11 mouse cellular contexts compared by ENCODE assay signal in the genomic region with DNA sequence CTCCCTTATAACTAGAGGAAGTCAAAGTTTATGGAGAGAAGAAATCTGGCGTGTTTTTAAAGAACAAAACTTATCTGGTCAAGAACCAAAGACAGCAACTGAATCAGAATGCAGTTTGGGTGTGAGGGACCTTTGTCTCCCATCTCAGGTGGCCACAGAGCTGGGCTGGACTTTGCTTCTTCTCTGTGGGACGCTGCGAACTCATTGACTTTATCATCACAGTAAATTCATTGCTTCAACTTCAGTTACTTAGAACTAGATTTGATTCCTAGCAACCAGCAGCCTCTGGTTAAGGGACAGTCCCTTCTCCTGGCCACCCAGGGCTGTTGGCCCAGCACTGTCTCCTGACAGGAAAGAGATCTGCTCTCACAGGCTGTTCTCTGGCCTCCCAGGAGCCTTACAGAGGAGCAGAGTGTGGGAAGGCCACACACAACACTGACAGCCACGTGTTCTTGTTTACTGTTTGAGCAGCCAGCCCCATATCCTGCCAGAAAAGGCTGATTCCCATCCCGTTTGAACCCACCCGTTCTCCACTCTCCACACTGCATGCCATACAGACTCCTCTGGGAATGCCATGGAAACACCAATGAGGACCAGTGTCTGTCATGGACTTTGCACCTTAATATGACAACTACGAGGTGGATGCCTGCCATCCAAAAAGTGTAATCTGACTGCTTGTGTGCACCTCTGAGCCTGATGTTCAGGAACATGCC. TPM values are rescaled to one million over a fixed set of nuclear protein-coding genes. Genes with fewer than 3 reads are reported as not detected.
DNase-seq lines count a peak whose midpoint lies in the region; ATAC-seq and TF ChIP-seq lines count a peak whose summit lies in the region.
"Had no signal": no experiment of that assay in that cellular context is flagged by ENCODE, and none has a peak within 500 bp of the region (broad histone marks: within the 10 kb centered on the region; RNA-seq: fewer than 3 reads in every experiment).

No protein-coding gene starts in this region.

- peaks cover 23% of the 10 kb centered on the region for H3K4me1 ChIP-seq in hindbrain, embryonic 13.5 days (replicated peaks)
- H3K4me1 ChIP-seq in hindbrain, embryonic 12.5 days = peaks cover 8% of the 10 kb centered on the region
- peaks cover 25% of the 10 kb centered on the region for H3K4me1 ChIP-seq in lung, embryonic 15.5 days
- no peaks in the 10 kb centered on the region for H3K4me1 ChIP-seq in hindbrain, embryonic 16.5 days (ENCODE audit: control insufficient read depth, insufficient read depth, low read depth, low read length)
- H3K4me1 ChIP-seq in liver, postnatal 0 days (ENCODE audit: insufficient read depth) = peaks cover 7% of the 10 kb centered on the region
- H3K4me1 ChIP-seq: embryonic facial prominence, embryonic 12.5 days; heart, embryonic 13.5 days had no signal

- no peak overlapping the region for H3K4me2 ChIP-seq in hindbrain, embryonic 13.5 days
- no peak overlapping the region for H3K4me2 ChIP-seq in hindbrain, embryonic 12.5 days (replicated peaks)
- H3K4me2 ChIP-seq in lung, embryonic 15.5 days = no peak overlapping the region
- no peak overlapping the region for H3K4me2 ChIP-seq in hindbrain, embryonic 16.5 days (ENCODE audit: low read length)
- H3K4me2 ChIP-seq in liver, postnatal 0 days (ENCODE audit: low read depth, low read length) = no peak overlapping the region
- H3K4me2 ChIP-seq: embryonic facial prominence, embryonic 12.5 days; heart, embryonic 13.5 days had no signal

- H3K36me3 ChIP-seq in hindbrain, embryonic 13.5 days = no peaks in the 10 kb centered on the region
- no peaks in the 10 kb centered on the region for H3K36me3 ChIP-seq in hindbrain, embryonic 12.5 days
- H3K36me3 ChIP-seq in lung, embryonic 15.5 days = no peaks in the 10 kb centered on the region
- H3K36me3 ChIP-seq in hindbrain, embryonic 16.5 days (ENCODE audit: control insufficient read depth, insufficient read depth, low read length) = no peaks in the 10 kb centered on the region
- no peaks in the 10 kb centered on the region for H3K36me3 ChIP-seq in liver, postnatal 0 days (replicated peaks; ENCODE audit: insufficient read depth, low read length)
- H3K36me3 ChIP-seq: embryonic facial prominence, embryonic 12.5 days; heart, embryonic 13.5 days had no signal

- no peak for DNase-seq in lung, postnatal 14 days
- peak; percentile 52 for DNase-seq in liver, postnatal 0 days
- DNase-seq in spleen, adult 18-20 months = no peak
- DNase-seq: cerebellum, adult 9-11 months; thymus, postnatal 36 days had no signal

- 50% methylated on average over 7 of the region's 7 CpGs for WGBS in hindbrain, embryonic 13.5 days
- 54% methylated on average over 7 of the region's 7 CpGs for WGBS in hindbrain, embryonic 12.5 days
- WGBS in lung, embryonic 15.5 days = 35% methylated on average over 7 of the region's 7 CpGs
- WGBS in hindbrain, embryonic 16.5 days = 37% methylated on average over 7 of the region's 7 CpGs
- 49% methylated on average over 7 of the region's 7 CpGs for WGBS in liver, postnatal 0 days (ENCODE audit: insufficient replicate concordance)

- no peak for TF ChIP-seq CTCF in liver, postnatal 0 days (IDR thresholded peaks at IDR 0.05; ENCODE audit: low read depth)

- no peaks in the 10 kb centered on the region for H3K27me3 ChIP-seq in hindbrain, embryonic 13.5 days
- H3K27me3 ChIP-seq in hindbrain, embryonic 12.5 days = no peaks in the 10 kb centered on the region
- no peaks in the 10 kb centered on the region for H3K27me3 ChIP-seq in lung, embryonic 15.5 days
- H3K27me3 ChIP-seq in hindbrain, embryonic 16.5 days (replicated peaks; ENCODE audit: control insufficient read depth, insufficient read depth, low read length) = no peaks in the 10 kb centered on the region
- H3K27me3 ChIP-seq in liver, postnatal 0 days (ENCODE audit: insufficient read depth, low read length) = no peaks in the 10 kb centered on the region
- H3K27me3 ChIP-seq: embryonic facial prominence, embryonic 12.5 days; heart, embryonic 13.5 days had no signal

- no peak overlapping the region for H3K9ac ChIP-seq in hindbrain, embryonic 13.5 days
- no peak overlapping the region for H3K9ac ChIP-seq in hindbrain, embryonic 12.5 days
- no peak overlapping the region for H3K9ac ChIP-seq in lung, embryonic 15.5 days
- no peak overlapping the region for H3K9ac ChIP-seq in hindbrain, embryonic 16.5 days (ENCODE audit: low read depth, low read length)
- H3K9ac ChIP-seq in liver, postnatal 0 days (replicated peaks) = no peak overlapping the region
- H3K9ac ChIP-seq: embryonic facial prominence, embryonic 12.5 days; heart, embryonic 13.5 days had no signal

- H3K4me3 ChIP-seq in hindbrain, embryonic 13.5 days = no peak overlapping the region
- no peak overlapping the region for H3K4me3 ChIP-seq in hindbrain, embryonic 12.5 days
- H3K4me3 ChIP-seq in lung, embryonic 15.5 days = no peak overlapping the region
- no peak overlapping the region for H3K4me3 ChIP-seq in hindbrain, embryonic 16.5 days (ENCODE audit: low read length)
- no peak overlapping the region for H3K4me3 ChIP-seq in liver, postnatal 0 days (ENCODE audit: low read depth, low read length)
- H3K4me3 ChIP-seq: embryonic facial prominence, embryonic 12.5 days; heart, embryonic 13.5 days had no signal

- H3K27ac ChIP-seq in hindbrain, embryonic 13.5 days = no peak overlapping the region
- H3K27ac ChIP-seq in hindbrain, embryonic 12.5 days = no peak overlapping the region
- 0 out of 2 replicates have a peak overlapping the region, but pooled peaks have one; percentile 27 for H3K27ac ChIP-seq in lung, embryonic 15.5 days
- no peak overlapping the region for H3K27ac ChIP-seq in hindbrain, embryonic 16.5 days (ENCODE audit: low read depth, low read length)
- H3K27ac ChIP-seq in liver, postnatal 0 days (ENCODE audit: low read depth) = peak overlapping the region; percentile 73
- H3K27ac ChIP-seq: embryonic facial prominence, embryonic 12.5 days; heart, embryonic 13.5 days had no signal

- peak; percentile 54; the same call in 1 of the 2 replicates for ATAC-seq in hindbrain, embryonic 13.5 days (ENCODE audit: low FRiP score)
- no peak for ATAC-seq in hindbrain, embryonic 12.5 days (ENCODE audit: low FRiP score)
- peak; percentile 82 for ATAC-seq in lung, embryonic 15.5 days (ENCODE audit: borderline replicate concordance, extremely low read depth, low FRiP score, low TSS enrichment)
- peak; percentile 75 for ATAC-seq in hindbrain, embryonic 16.5 days
- peak; percentile 95 for ATAC-seq in liver, postnatal 0 days

- no peak for TF ChIP-seq EP300 in liver, postnatal 0 days (IDR thresholded peaks at IDR 0.05; ENCODE audit: low read depth)

- H3K9me3 ChIP-seq in hindbrain, embryonic 13.5 days = no peaks in the 10 kb centered on the region
- no peaks in the 10 kb centered on the region for H3K9me3 ChIP-seq in hindbrain, embryonic 12.5 days (replicated peaks)
- H3K9me3 ChIP-seq in lung, embryonic 15.5 days = no peaks in the 10 kb centered on the region
- H3K9me3 ChIP-seq in hindbrain, embryonic 16.5 days (ENCODE audit: control insufficient read depth, low read length) = no peaks in the 10 kb centered on the region
- no peaks in the 10 kb centered on the region for H3K9me3 ChIP-seq in liver, postnatal 0 days (ENCODE audit: low read length)
- H3K9me3 ChIP-seq: embryonic facial prominence, embryonic 12.5 days; heart, embryonic 13.5 days had no signal

RNA-seq across cellular contexts. Expression of a gene that starts 25.1 kb away (rescaled TPM):
- polyA plus RNA-seq in hindbrain, embryonic 13.5 days (2015; fragmentation: Nextera tagmentation; extraction: Ambion mirVana) = 7.2 and 8.7 TPM in 2 replicates
- polyA plus RNA-seq in hindbrain, embryonic 12.5 days (2016; fragmentation: Nextera tagmentation; extraction: Ambion mirVana) = 8.0 and 9.1 TPM in 2 replicates
- polyA plus RNA-seq in lung, embryonic 15.5 days (2015; fragmentation: Nextera tagmentation; extraction: Ambion mirVana) = 5.5 and 6.0 TPM in 2 replicates
- polyA plus RNA-seq in hindbrain, embryonic 16.5 days (2015; fragmentation: Nextera tagmentation; extraction: Ambion mirVana) = 10.8 and 11.3 TPM in 2 replicates
- polyA plus RNA-seq in liver, postnatal 0 days (2015; fragmentation: Nextera tagmentation; extraction: Ambion mirVana) = 2.9 and 3.0 TPM in 2 replicates

RNA-seq across cellular contexts. Expression of a gene that starts 25.2 kb away (rescaled TPM):
- 4.2 and 4.5 TPM in 2 replicates for polyA plus RNA-seq in hindbrain, embryonic 13.5 days (2015; fragmentation: Nextera tagmentation; extraction: Ambion mirVana)
- polyA plus RNA-seq in hindbrain, embryonic 12.5 days (2016; fragmentation: Nextera tagmentation; extraction: Ambion mirVana) = 2.7 and 3.5 TPM in 2 replicates
- 5.3 and 5.7 TPM in 2 replicates for polyA plus RNA-seq in lung, embryonic 15.5 days (2015; fragmentation: Nextera tagmentation; extraction: Ambion mirVana)
- 4.5 and 4.9 TPM in 2 replicates for polyA plus RNA-seq in hindbrain, embryonic 16.5 days (2015; fragmentation: Nextera tagmentation; extraction: Ambion mirVana)
- 2.5 and 2.8 TPM in 2 replicates for polyA plus RNA-seq in liver, postnatal 0 days (2015; fragmentation: Nextera tagmentation; extraction: Ambion mirVana)

Comparison
In these comparisons a context has a peak if more than half of its experiments do, and no peak if none do; other contexts are left out.
1. H3K27ac ChIP-seq: peak in lung, embryonic 15.5 days (single experiment) and liver, postnatal 0 days (single experiment); none in hindbrain, embryonic 13.5 days (single experiment), hindbrain, embryonic 12.5 days (single experiment) and hindbrain, embryonic 16.5 days (single experiment).